Mouse (Mus musculus) kidney, adult 2 months (tissue): ENCODE results near the gene Rb1.

Experiments
- CTCF ChIP-seq: fragments of 200-500 bp; conservative IDR thresholded peaks from 2 replicates; pipeline ENCODE4 v1.5.1; 2011; ENCODE audit warnings: low read depth, mild to moderate bottlenecking, control low read depth, low read length, moderate library complexity, mixed read lengths; ENCODE audit not compliant: insufficient read depth, insufficient read length
- POLR2A ChIP-seq: fragments of 200-500 bp; IDR thresholded peaks from one replicate; pipeline ENCODE4 v1.6.1; 2011; ENCODE audit warnings: low read depth, low read length, control low read depth

DNA sequence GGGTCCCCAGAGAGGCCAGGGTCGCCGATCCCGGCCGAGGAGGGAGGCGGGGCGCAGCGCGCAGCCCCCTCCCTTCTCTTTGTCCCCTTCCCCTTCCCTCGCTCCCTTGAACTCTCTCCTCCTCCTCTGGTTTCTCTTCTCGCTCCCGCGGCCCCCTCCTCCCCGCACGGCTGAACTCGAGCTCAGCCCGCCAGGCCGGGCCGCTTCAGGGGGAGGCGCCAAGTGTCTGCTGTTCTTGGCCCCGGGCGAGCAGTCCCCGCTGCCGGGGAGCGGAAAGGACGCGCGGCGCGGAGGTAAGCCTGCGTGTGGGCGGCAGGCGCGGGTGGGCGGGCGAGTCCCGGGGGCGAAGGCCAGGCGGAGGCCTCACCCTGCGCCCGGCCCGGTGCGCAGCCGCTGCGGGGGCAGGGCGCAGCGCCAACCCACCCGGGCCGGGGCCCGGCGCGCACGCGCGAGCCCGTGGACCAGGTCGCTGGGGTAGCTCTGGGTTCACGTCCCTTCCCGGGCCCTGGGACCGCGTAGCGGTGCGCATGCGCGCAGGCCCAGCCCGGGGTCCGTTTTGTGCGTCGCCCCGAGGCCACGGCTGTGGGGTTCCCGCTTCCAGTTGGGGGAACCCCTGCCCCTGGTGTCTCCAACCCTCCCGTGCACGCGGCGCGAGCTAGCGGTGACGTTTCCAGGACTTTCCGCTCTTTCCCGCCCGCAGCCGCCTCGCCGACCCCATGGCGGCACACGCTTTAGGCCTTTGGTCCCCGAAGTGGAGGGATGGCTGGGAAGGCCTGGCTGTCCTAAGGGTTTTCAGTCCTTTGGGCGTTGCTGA, 182.5 kb downstream of the Rb1 start:
- TF ChIP-seq CTCF (no peak), POLR2A (peak; percentile 6)
